Mouse (Mus musculus) heart, embryonic 15.5 days (tissue): Measurements from ENCODE around the gene Nosip. TPM values are rescaled to one million over a fixed set of nuclear protein-coding genes. Genes with fewer than 3 reads are reported as not detected.
"Not testable (repeated sequence)": the region's sequence is repeated elsewhere in the genome, so short reads cannot be mapped to it uniquely, and the experiment has no call there.

Experiments
- ATAC-seq: fragments of 200-750 bp; cut with Nextera tagmentation; replicated peaks from 2 replicates; pipeline ENCODE4 v1.8.0; 2017; ENCODE audit warnings: low read depth, moderate TSS enrichment; ENCODE audit not compliant: insufficient number of reproducible peaks, insufficient read depth, low FRiP score
- H3K27ac ChIP-seq: fragments of 300-500 bp; sonication (generic); 2 replicates; pipeline ENCODE4 v1.5.1; 2015; ENCODE audit warnings: mild to moderate bottlenecking, inconsistent platforms
- H3K27me3 ChIP-seq: fragments of 300-500 bp; sonication (generic); 2 replicates; pipeline ENCODE4 v1.6.1; 2015; ENCODE audit warnings: inconsistent platforms
- H3K36me3 ChIP-seq: fragments of 300-500 bp; sonication (generic); 2 replicates; pipeline ENCODE4 v1.6.1; 2015; ENCODE audit warnings: mild to moderate bottlenecking, inconsistent platforms
- H3K4me1 ChIP-seq: fragments of 300-500 bp; sonication (generic); replicated peaks from 2 replicates; pipeline ENCODE4 v1.6.1; 2015; ENCODE audit warnings: inconsistent platforms
- H3K4me2 ChIP-seq: fragments of 300-500 bp; sonication (generic); 2 replicates; pipeline ENCODE4 v1.6.1; 2015; ENCODE audit warnings: inconsistent platforms, mild to moderate bottlenecking, moderate library complexity
- H3K4me3 ChIP-seq: fragments of 300-500 bp; sonication (generic); 2 replicates; pipeline ENCODE4 v1.5.1; 2015; ENCODE audit warnings: mild to moderate bottlenecking, inconsistent platforms
- H3K9ac ChIP-seq: fragments of 300-500 bp; sonication (generic); 2 replicates; pipeline ENCODE4 v1.6.1; 2015; ENCODE audit warnings: mild to moderate bottlenecking, inconsistent platforms
- H3K9me3 ChIP-seq: fragments of 300-500 bp; sonication (generic); replicated peaks from 2 replicates; pipeline ENCODE4 v1.6.1; 2016; ENCODE audit warnings: inconsistent platforms
- WGBS: fragments of 180-500 bp; shearing (Covaris S2); methylation state at CpG from one replicate; pipeline ENCODE4 v1.1.7; 2015; ENCODE audit warnings: mixed read lengths; 5-methylcytosine and 5-hydroxymethylcytosine counted together
- polyA plus RNA-seq: library from polyadenylated mRNA; unstranded; fragments of >200 nt; fragmentation: Nextera tagmentation; extraction: Ambion mirVana; gene quantifications from 2 replicates; pipeline ENCODE4 v1.2.1, GENCODE M21; 2015

Nosip gene
- polyA plus RNA-seq, 1 experiment from 2014 or later, result 42.4 TPM

DNA sequence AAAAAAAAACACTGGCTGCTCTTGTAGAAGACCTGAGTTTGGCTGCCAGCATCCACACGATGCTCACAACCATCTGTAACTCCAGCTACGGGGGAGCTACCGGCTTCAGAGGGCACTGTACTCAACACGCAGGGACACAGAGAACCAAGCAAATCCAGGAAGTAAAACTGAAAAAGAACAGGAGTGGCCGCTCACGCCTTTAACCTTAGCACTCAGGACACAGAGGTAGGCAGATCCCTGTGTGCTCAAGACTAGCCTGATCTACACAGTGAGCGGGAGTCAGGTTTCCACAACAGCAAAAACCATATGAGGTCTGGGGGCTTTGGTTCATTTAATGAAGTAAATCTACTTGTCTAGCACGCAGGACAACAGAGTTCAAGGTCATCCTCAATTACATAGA, 43.3 kb downstream of the Nosip start:
- Histone ChIP-seq H3K9me3 (no peaks in the 10 kb centered on the region), H3K36me3 (no peaks in the 10 kb centered on the region), H3K4me3 (no peak overlapping the region), H3K27ac (no peak overlapping the region), H3K9ac (no peak overlapping the region), H3K4me1 (peaks cover 26% of the 10 kb centered on the region), H3K27me3 (no peaks in the 10 kb centered on the region), H3K4me2 (no peak overlapping the region)
- no peak for ATAC-seq
- 79% methylated on average over 8 of the region's 8 CpGs for WGBS

DNA sequence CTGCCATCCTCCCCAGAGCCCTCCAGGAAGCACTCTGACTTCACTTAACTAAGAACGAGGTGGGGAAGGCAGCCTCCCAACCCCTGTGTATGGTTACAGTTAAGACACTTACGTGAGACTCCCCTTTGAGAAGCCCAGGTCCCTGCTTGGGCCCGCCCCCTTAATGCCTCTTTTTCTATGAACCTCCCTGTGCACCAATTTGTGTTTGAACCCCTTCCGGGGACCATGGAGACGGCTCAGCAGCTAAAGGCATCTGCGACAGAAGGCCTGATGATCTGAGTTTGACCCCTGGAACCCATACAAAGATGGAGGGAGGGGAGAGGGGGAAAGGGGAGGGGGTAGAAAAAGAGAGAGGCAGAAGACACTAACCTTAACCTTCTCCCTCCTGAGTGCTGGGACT, 44.2 kb downstream of the Nosip start:
- ATAC-seq, result no peak
- WGBS, result 70% methylated on average over 6 of the region's 6 CpGs
- no peak overlapping the region for H3K4me2 ChIP-seq
- H3K4me1 ChIP-seq, result peaks cover 26% of the 10 kb centered on the region
- H3K9me3 ChIP-seq, result no peaks in the 10 kb centered on the region
- H3K36me3 ChIP-seq, result no peaks in the 10 kb centered on the region
- H3K27me3 ChIP-seq, result no peaks in the 10 kb centered on the region
- H3K9ac ChIP-seq, result no peak overlapping the region
- H3K27ac ChIP-seq, result no peak overlapping the region
- no peak overlapping the region for H3K4me3 ChIP-seq

DNA sequence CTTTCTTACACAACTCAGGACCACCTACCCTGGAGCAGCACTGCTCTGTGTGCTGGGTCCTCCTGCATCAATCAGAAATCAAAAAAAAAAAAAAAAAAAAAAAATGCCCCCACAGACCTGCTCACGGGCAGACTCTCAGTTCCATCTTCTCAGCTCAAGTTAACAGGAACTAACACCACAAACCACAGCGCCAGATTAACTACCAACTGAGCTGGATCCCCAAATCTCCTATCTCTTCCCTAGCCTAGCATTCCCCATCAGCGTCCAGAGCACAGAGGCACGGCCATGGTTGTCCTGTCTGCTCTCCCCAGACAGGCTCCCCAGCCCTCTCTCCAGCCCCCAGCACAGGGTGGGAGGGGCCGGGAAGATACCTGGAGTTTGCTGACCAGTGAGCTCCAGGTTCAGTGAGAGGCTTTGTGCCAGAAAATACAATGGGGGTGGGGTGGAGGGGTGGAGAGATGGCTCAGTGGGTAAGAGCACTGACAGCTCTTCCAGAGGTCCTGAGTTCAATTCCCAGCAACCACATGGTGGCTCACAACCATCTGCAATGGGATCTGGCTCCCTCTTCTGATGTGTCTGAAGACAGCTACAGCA, 44.9 kb downstream of the Nosip start:
- ATAC-seq, result no peak
- Histone ChIP-seq H3K27me3 (no peaks in the 10 kb centered on the region), H3K9ac (no peak overlapping the region), H3K4me1 (peaks cover 22% of the 10 kb centered on the region), H3K4me2 (no peak overlapping the region), H3K36me3 (no peaks in the 10 kb centered on the region), H3K9me3 (no peaks in the 10 kb centered on the region), H3K27ac (no peak overlapping the region), H3K4me3 (no peak overlapping the region)
- WGBS, result 52% methylated on average over 5 of the region's 5 CpGs

DNA sequence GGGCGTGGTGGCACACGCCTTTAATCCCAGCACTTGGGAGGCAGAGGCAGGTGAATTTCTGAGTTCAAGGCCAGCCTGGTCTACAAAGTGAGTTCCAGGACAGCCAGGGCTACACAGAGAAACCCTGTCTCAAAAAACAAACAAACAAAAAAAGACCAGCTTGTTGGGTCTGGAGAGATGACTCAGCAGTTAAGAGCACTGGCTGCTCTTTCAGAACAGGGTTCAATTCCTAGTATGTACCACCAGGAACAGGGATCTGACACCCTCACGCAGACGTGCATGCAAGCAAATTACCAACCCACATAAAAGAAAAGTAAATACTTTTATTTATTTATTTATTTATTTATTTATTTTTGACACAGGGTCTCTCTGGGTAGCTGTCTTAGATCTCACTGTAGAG, 47.9 kb downstream of the Nosip start:
- H3K36me3 ChIP-seq, H3K4me3 ChIP-seq, ATAC-seq, H3K4me2 ChIP-seq, H3K9ac ChIP-seq, H3K27me3 ChIP-seq, H3K4me1 ChIP-seq, H3K9me3 ChIP-seq, H3K27ac ChIP-seq: not testable (repeated sequence)
- WGBS, result 83% methylated on average over 4 of the region's 4 CpGs

DNA sequence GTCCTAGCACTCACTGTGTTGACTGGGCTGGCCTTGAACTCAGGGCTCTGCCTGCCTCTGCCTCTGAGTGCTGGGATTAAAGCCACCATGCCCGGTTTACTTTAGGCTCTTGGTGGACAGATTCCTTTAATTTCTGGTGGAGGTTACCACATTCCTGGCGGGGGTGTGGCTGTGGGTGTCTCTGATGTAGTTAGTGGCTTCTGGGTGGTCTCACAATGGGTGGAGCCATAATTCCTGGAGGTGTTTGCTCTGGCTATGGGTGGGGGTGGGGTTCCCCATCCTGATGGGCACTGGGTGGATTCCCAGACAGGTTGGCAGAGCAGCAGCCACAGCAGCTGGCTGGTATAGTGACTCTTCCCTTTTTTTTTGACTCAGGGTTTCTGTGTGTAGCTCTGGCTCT, 49.7 kb downstream of the Nosip start:
- Histone ChIP-seq H3K36me3 (no peaks in the 10 kb centered on the region), H3K4me2 (no peak overlapping the region), H3K27ac (no peak overlapping the region), H3K27me3 (no peaks in the 10 kb centered on the region), H3K9ac (no peak overlapping the region), H3K4me3 (no peak overlapping the region), H3K9me3 (no peaks in the 10 kb centered on the region), H3K4me1 (peaks cover 8% of the 10 kb centered on the region)
- WGBS, result 73% methylated on average over 2 of the region's 2 CpGs
- ATAC-seq, result no peak

DNA sequence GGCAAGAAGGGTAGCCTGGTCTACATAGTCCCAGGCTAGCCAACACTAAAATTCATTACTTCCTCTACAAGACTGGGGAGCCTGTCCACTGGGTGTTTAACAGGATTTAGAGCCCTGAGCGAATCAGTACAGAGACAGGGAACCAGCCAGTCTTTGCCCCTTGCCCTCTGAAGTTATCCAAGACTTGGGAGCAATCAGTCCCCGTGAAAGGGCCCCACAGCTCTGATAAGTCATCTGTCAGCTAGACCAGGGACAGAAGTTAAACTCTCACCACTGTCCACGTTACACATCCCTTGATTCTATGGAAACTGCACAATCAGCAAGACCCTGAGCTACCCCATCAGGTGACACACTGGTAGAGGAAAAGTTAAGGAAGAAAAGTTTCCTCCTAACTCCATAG, 50.3 kb downstream of the Nosip start:
- no peak for ATAC-seq
- Histone ChIP-seq H3K36me3 (no peaks in the 10 kb centered on the region), H3K9me3 (no peaks in the 10 kb centered on the region), H3K4me3 (no peak overlapping the region), H3K4me2 (no peak overlapping the region), H3K27me3 (no peaks in the 10 kb centered on the region), H3K4me1 (peaks cover 8% of the 10 kb centered on the region), H3K9ac (no peak overlapping the region), H3K27ac (no peak overlapping the region)
- WGBS, result 46% methylated on average over 3 of the region's 3 CpGs

DNA sequence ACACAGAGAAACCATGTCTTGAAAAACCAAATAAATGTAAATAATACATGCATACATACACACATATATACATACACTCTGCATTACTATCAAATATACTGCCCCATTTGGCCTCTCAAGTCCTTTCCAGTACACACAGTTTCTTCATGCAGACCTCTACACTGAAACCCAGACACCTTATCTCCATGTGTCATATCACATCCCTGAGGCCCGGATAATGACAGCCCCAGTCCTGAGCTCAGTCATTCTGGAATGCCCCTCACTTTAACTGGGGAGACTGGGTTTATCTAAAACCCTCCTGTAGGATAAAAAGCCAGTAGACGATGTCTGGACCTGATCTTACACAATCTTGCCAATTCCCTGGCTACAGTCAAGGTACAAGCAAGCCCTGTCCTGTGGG, 51.2 kb downstream of the Nosip start:
- H3K9me3 ChIP-seq, result no peaks in the 10 kb centered on the region
- no peak overlapping the region for H3K9ac ChIP-seq
- 22% methylated on average over 2 of the region's 2 CpGs for WGBS
- ATAC-seq, result no peak
- no peak overlapping the region for H3K27ac ChIP-seq
- H3K36me3 ChIP-seq, result no peaks in the 10 kb centered on the region
- H3K27me3 ChIP-seq, result no peaks in the 10 kb centered on the region
- no peak overlapping the region for H3K4me2 ChIP-seq
- no peak overlapping the region for H3K4me3 ChIP-seq
- H3K4me1 ChIP-seq, result peaks cover 8% of the 10 kb centered on the region

DNA sequence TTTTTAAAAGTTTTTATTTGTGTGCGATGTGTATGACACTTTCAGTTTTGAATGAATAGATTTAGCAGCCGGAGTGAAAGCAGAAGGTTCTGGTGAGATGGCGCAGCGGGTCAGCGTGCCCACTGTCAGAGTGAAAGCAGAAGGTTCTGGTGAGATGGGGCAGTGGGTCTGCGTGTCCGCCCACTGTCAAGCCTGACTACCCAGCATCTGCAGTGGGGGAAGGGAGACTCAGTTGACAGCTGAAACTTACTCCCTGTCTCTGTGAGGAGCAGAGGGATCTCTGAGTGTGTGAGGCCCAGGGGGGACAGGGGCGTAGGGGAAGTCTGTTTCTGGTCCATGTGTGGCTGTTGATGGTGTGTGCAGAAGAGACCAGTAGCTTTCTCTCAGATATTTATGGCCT, 55.3 kb downstream of the Nosip start:
- no peak for ATAC-seq
- H3K4me2 ChIP-seq, result no peak overlapping the region
- peaks cover 37% of the 10 kb centered on the region for H3K36me3 ChIP-seq
- H3K4me3 ChIP-seq, result no peak overlapping the region
- H3K9me3 ChIP-seq, result no peaks in the 10 kb centered on the region
- no peak overlapping the region for H3K27ac ChIP-seq
- 79% methylated on average over 8 of the region's 8 CpGs for WGBS
- H3K9ac ChIP-seq, result no peak overlapping the region
- H3K4me1 ChIP-seq, result peaks cover 21% of the 10 kb centered on the region
- no peaks in the 10 kb centered on the region for H3K27me3 ChIP-seq

DNA sequence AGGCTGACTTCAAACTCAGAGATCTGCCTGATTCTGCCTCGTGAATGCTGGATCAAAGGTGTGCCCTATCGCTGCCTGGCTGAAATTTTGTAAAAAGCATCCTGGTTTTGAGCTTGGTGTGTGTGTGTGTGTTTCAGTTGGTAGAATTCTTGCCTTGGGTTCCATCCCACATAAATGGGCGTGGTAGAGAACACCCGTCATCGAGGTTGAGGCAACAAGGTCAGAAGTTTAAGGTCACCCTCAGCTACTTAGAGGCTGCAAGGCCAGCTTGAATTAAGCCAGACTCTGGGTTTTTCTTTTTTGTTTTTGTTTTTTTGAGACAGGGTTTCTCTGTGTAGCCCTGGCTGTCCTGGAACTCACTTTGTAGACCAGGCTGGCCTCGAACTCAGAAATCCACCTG, 56.1 kb downstream of the Nosip start:
- Histone ChIP-seq H3K9me3 (no peaks in the 10 kb centered on the region), H3K36me3 (peaks cover 43% of the 10 kb centered on the region), H3K4me3 (no peak overlapping the region), H3K27me3 (no peaks in the 10 kb centered on the region), H3K27ac (no peak overlapping the region), H3K9ac (no peak overlapping the region), H3K4me1 (peaks cover 26% of the 10 kb centered on the region), H3K4me2 (no peak overlapping the region)
- WGBS, result 85% methylated on average over 6 of the region's 6 CpGs
- no peak for ATAC-seq

DNA sequence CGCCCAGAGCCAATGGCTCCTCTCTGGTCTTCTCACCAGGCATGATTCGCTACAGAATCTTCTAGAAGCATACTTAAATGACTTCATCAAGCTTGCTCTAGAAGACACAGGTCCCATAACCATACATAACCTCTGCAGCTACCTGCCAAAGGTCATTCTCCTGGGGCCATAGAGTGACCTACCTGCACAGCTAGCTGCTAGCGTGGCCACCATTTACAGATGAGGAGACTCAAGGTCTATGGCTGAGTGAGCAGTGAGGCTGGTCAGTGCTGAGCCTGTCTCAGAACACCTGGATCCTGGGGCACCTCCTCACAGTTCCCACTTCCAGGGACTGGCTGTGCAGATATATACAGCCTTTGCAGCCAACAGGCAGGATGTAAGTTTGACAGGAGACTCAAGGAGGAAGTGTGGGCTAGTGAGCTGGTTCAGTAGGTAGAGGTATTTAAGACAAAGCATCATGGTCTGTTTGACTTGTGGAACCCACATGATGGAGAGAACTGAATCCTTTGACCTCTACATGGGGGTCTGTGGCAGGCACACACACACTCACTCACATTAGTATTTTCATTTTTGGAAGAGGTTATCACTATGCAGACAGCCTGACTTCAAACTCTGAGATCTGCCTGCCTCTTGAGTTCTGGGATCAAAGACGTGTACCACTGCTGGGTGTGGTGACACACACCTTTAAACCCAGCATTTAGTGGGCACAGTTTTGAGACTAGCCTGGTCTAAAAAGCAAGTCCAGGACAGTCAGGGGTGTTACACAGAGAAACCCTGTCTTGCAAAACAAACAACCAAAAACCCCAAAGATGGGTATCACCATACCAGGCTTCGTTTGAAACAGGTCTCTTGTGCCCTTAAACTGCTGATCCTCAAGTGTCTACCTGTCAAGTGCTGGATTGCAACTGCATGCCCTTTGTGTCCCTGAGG, 57.8 kb downstream of the Nosip start:
- no peak for ATAC-seq
- WGBS, result 75% methylated on average over 5 of the region's 5 CpGs
- Histone ChIP-seq H3K27me3 (no peaks in the 10 kb centered on the region), H3K9ac (no peak overlapping the region), H3K27ac (no peak overlapping the region), H3K36me3 (peaks cover 48% of the 10 kb centered on the region), H3K9me3 (no peaks in the 10 kb centered on the region), H3K4me1 (peaks cover 28% of the 10 kb centered on the region), H3K4me2 (no peak overlapping the region), H3K4me3 (no peak overlapping the region)

DNA sequence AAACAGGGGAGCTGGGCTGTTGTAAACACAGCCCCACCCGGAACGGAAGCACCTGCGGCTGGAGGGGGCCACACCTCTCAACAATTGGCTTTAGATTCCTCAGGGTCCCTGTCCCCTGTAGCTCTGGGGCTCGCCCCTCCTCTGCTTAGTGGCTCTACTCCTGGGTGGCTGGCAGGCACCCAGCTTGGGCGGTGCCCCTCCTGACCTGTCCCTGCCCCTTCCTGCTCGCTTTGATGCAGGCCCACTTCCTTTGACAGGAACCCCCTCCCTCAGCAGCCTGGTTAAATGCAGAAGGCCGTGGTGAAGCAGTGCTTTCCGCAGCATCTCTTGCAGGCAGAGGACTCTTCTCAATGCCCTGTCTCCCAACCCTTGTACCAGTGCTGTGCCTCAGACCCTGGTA, 59.2 kb downstream of the Nosip start:
- WGBS, result 45% methylated on average over 8 of the region's 8 CpGs
- peak overlapping the region; percentile 37 for H3K4me2 ChIP-seq
- ATAC-seq, result no peak
- H3K4me3 ChIP-seq, result peak overlapping the region; percentile 12; the same call in 1 of the 2 replicates
- H3K27me3 ChIP-seq, result no peaks in the 10 kb centered on the region
- H3K9me3 ChIP-seq, result no peaks in the 10 kb centered on the region
- H3K27ac ChIP-seq, result peak overlapping the region; percentile 40
- H3K36me3 ChIP-seq, result peaks cover 62% of the 10 kb centered on the region
- H3K9ac ChIP-seq, result no peak overlapping the region; the same call in 1 of the 2 replicates
- H3K4me1 ChIP-seq, result peaks cover 39% of the 10 kb centered on the region

DNA sequence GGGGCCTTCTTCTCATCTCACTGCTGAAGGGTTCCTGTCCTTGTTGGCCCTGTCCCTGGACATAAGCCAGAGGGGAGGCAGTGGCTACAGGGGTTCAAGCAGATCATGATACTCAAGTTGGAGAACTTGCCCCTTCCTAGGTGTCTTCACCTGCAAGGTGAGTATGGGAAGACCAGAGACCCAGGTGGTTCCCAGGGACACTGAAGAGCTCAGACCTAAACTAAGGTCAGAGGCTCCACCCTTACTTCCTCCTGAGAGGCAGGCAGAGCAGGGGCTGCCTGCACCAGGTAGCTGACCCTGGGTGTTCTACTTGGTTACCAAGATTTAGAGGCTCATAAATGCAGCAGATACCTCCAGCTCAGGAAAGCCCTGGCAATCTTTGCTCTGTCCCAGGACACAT, 59.7 kb downstream of the Nosip start:
- peak overlapping the region; percentile 12; the same call in 1 of the 2 replicates for H3K4me3 ChIP-seq
- peak overlapping the region; percentile 37 for H3K4me2 ChIP-seq
- H3K27me3 ChIP-seq, result no peaks in the 10 kb centered on the region
- no peaks in the 10 kb centered on the region for H3K9me3 ChIP-seq
- H3K36me3 ChIP-seq, result peaks cover 68% of the 10 kb centered on the region
- H3K27ac ChIP-seq, result peak overlapping the region; percentile 40
- H3K4me1 ChIP-seq, result peaks cover 44% of the 10 kb centered on the region
- H3K9ac ChIP-seq, result peak overlapping the region; percentile 36; the same call in 1 of the 2 replicates
- no peak for ATAC-seq
